Mouse (Mus musculus): ENCODE measurements at regions not wholly inside any gene's neighbourhood (a gene's known extent, or its start where the extent isn't known, plus 50 kb on each side); places are given as distances from the start of the nearest gene placed in this dataset.
"Not testable (repeated sequence)": the region's sequence is repeated elsewhere in the genome, so short reads cannot be mapped to it uniquely, and the experiment has no call there.

- Histone ChIP-seq H3K4me1 (ENCODE audit: control insufficient read depth, insufficient read depth, low read length) (no peaks in the 10 kb centered on the region), H3K27me3 (ENCODE audit: control insufficient read depth, insufficient read depth, low read length) (no peaks in the 10 kb centered on the region), H3K27ac (replicated peaks; ENCODE audit: low read depth, low read length) (no peak overlapping the region), H3K4me3 (ENCODE audit: low read depth, low read length) (no peak overlapping the region), H3K9me3 (ENCODE audit: control insufficient read depth, low read length) (no peaks in the 10 kb centered on the region), H3K9ac (ENCODE audit: low read length) (no peak overlapping the region), H3K4me2 (ENCODE audit: low read depth, severe bottlenecking) (no peak overlapping the region), H3K36me3 (ENCODE audit: control insufficient read depth, insufficient read depth, low read length) (no peaks in the 10 kb centered on the region)
- DNase-seq (ENCODE audit: low spot score), result no peak
- no peak for ATAC-seq (ENCODE audit: insufficient number of reproducible peaks, low FRiP score, low TSS enrichment, low read depth)
- 91% methylated on average over 6 of the region's 6 CpGs for WGBS
These were observed 112.3 kb upstream of the Supt20 start for GRCm38 (mm10) chr3:54580339-54580738.

GRCm38 (mm10) chr3:54585781-54586180 is 106.8 kb upstream of the Supt20 start:
- H3K9ac ChIP-seq (ENCODE audit: low read length); ATAC-seq (ENCODE audit: insufficient number of reproducible peaks, low FRiP score, low TSS enrichment, low read depth); H3K4me3 ChIP-seq (ENCODE audit: low read depth, low read length); H3K9me3 ChIP-seq (ENCODE audit: control insufficient read depth, low read length); H3K4me2 ChIP-seq (ENCODE audit: low read depth, severe bottlenecking); H3K27me3 ChIP-seq (ENCODE audit: control insufficient read depth, insufficient read depth, low read length); H3K4me1 ChIP-seq (ENCODE audit: control insufficient read depth, insufficient read depth, low read length); DNase-seq (ENCODE audit: low spot score); H3K36me3 ChIP-seq (ENCODE audit: control insufficient read depth, insufficient read depth, low read length); H3K27ac ChIP-seq (replicated peaks; ENCODE audit: low read depth, low read length): not testable (repeated sequence)
- 86% methylated on average over 9 of the region's 10 CpGs for WGBS

GRCm38 (mm10) chr3:54587127-54587995 is 105.2 kb upstream of the Supt20 start:
- peak; percentile 54; the same call in 1 of the 2 replicates for ATAC-seq (ENCODE audit: insufficient number of reproducible peaks, low FRiP score, low TSS enrichment, low read depth)
- no peak overlapping the region for H3K27ac ChIP-seq (replicated peaks; ENCODE audit: low read depth, low read length)
- H3K4me3 ChIP-seq (ENCODE audit: low read depth, low read length), result no peak overlapping the region
- peaks cover 3% of the 10 kb centered on the region; the same call in 1 of the 2 replicates for H3K4me1 ChIP-seq (ENCODE audit: control insufficient read depth, insufficient read depth, low read length)
- H3K9ac ChIP-seq (ENCODE audit: low read length), result no peak overlapping the region
- peak overlapping the region; percentile 25; the same call in 1 of the 2 replicates for H3K4me2 ChIP-seq (ENCODE audit: low read depth, severe bottlenecking)
- WGBS, result 32% methylated on average over 21 of the region's 21 CpGs
- DNase-seq (ENCODE audit: low spot score), result peak; percentile 68
- H3K9me3 ChIP-seq (ENCODE audit: control insufficient read depth, low read length), result no peaks in the 10 kb centered on the region
- no peaks in the 10 kb centered on the region for H3K27me3 ChIP-seq (ENCODE audit: control insufficient read depth, insufficient read depth, low read length)
- no peaks in the 10 kb centered on the region for H3K36me3 ChIP-seq (ENCODE audit: control insufficient read depth, insufficient read depth, low read length)

DNA sequence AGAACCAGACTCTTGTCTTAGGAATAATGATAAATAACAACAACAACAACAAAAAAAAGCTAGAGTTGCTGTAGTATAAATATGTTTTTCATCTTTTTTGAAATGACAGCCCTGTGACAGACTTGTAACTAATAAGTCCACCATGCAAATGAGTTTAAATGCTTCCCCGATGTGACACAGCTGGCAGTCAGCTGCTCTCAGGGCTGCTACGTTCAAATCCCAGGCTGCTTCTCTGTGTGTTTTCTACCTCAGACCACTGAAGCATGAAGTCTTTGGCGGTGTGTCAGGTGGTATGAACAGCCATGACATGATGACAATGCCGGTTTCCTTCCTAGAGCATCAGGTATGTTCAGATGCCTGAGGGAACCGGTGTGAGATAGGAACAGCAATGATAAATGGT is 104.4 kb upstream of the Supt20 start:
- H3K4me1 ChIP-seq (ENCODE audit: control insufficient read depth, insufficient read depth, low read length), result peaks cover 3% of the 10 kb centered on the region; the same call in 1 of the 2 replicates
- 68% methylated on average over 5 of the region's 5 CpGs for WGBS
- no peak overlapping the region for H3K9ac ChIP-seq (ENCODE audit: low read length)
- H3K36me3 ChIP-seq (ENCODE audit: control insufficient read depth, insufficient read depth, low read length), result no peaks in the 10 kb centered on the region
- DNase-seq (ENCODE audit: low spot score) (no peak), ATAC-seq (ENCODE audit: insufficient number of reproducible peaks, low FRiP score, low TSS enrichment, low read depth) (no peak)
- H3K27ac ChIP-seq (replicated peaks; ENCODE audit: low read depth, low read length), result no peak overlapping the region
- no peak overlapping the region for H3K4me2 ChIP-seq (ENCODE audit: low read depth, severe bottlenecking)
- H3K27me3 ChIP-seq (ENCODE audit: control insufficient read depth, insufficient read depth, low read length), result no peaks in the 10 kb centered on the region
- H3K9me3 ChIP-seq (ENCODE audit: control insufficient read depth, low read length), result no peaks in the 10 kb centered on the region
- no peak overlapping the region for H3K4me3 ChIP-seq (ENCODE audit: low read depth, low read length)

DNA sequence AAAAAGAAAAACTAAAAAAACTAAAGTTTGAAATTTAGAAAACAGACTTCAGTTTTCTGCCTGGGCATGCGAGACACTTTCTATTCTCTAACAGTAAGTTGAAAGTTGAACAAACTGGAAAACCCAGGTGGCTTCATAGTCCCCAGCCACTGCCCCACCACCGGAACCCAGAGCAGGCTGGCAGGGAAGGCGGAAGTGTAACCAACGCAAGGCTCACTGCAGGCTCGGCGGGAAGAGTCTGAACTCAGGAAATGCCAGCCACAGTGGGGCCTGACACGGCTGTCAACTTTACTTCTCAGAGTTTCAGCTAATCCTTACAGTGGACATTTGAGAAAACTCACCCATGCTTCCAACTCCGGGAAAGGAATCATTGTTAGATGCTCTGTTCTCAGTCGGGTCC is 102.6 kb upstream of the Supt20 start:
- H3K27me3 ChIP-seq (ENCODE audit: control insufficient read depth, insufficient read depth, low read length), result no peaks in the 10 kb centered on the region
- no peak overlapping the region for H3K9ac ChIP-seq (ENCODE audit: low read length)
- ATAC-seq (ENCODE audit: insufficient number of reproducible peaks, low FRiP score, low TSS enrichment, low read depth) (no peak), DNase-seq (ENCODE audit: low spot score) (no peak)
- H3K4me3 ChIP-seq (ENCODE audit: low read depth, low read length), result no peak overlapping the region
- H3K36me3 ChIP-seq (ENCODE audit: control insufficient read depth, insufficient read depth, low read length), result no peaks in the 10 kb centered on the region
- WGBS, result 81% methylated on average over 9 of the region's 9 CpGs
- H3K9me3 ChIP-seq (ENCODE audit: control insufficient read depth, low read length), result no peaks in the 10 kb centered on the region
- peaks cover 3% of the 10 kb centered on the region; the same call in 1 of the 2 replicates for H3K4me1 ChIP-seq (ENCODE audit: control insufficient read depth, insufficient read depth, low read length)
- no peak overlapping the region for H3K4me2 ChIP-seq (ENCODE audit: low read depth, severe bottlenecking)
- no peak overlapping the region for H3K27ac ChIP-seq (replicated peaks; ENCODE audit: low read depth, low read length)

- H3K9ac ChIP-seq (ENCODE audit: low read length), result no peak overlapping the region
- WGBS, result 69% methylated on average over 3 of the region's 3 CpGs
- H3K36me3 ChIP-seq (ENCODE audit: control insufficient read depth, insufficient read depth, low read length), result no peaks in the 10 kb centered on the region
- ATAC-seq (ENCODE audit: insufficient number of reproducible peaks, low FRiP score, low TSS enrichment, low read depth), result no peak
- H3K4me1 ChIP-seq (ENCODE audit: control insufficient read depth, insufficient read depth, low read length), result peaks cover 3% of the 10 kb centered on the region; the same call in 1 of the 2 replicates
- H3K9me3 ChIP-seq (ENCODE audit: control insufficient read depth, low read length), result no peaks in the 10 kb centered on the region
- no peak for DNase-seq (ENCODE audit: low spot score)
- H3K4me2 ChIP-seq (ENCODE audit: low read depth, severe bottlenecking), result no peak overlapping the region
- no peak overlapping the region for H3K4me3 ChIP-seq (ENCODE audit: low read depth, low read length)
- no peak overlapping the region for H3K27ac ChIP-seq (replicated peaks; ENCODE audit: low read depth, low read length)
- no peaks in the 10 kb centered on the region for H3K27me3 ChIP-seq (ENCODE audit: control insufficient read depth, insufficient read depth, low read length)
These were observed 101.4 kb upstream of the Supt20 start for GRCm38 (mm10) chr3:54591160-54591559.

DNA sequence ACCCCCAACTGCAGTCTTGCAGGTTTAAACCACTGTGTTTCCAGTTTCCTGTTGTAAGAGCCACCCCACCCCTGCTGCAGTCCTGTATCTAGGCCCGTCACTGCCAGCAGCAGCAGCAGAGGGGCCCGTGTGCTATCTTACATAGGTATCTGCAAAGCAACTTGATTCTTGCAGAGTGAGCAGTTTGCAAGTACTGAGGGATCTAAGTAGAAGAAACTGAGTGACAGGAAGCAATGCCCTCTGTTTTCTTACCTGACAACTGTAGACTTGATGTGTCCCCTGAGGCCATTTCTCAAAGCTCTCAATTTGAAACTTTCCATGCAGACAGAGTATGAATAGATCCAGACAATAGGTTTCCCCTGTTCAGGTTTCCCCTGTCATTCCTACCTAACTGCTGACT is 100.5 kb upstream of the Supt20 start:
- Histone ChIP-seq H3K4me2 (ENCODE audit: low read depth, severe bottlenecking) (no peak overlapping the region), H3K9ac (ENCODE audit: low read length) (no peak overlapping the region), H3K27me3 (ENCODE audit: control insufficient read depth, insufficient read depth, low read length) (no peaks in the 10 kb centered on the region), H3K36me3 (ENCODE audit: control insufficient read depth, insufficient read depth, low read length) (no peaks in the 10 kb centered on the region), H3K9me3 (ENCODE audit: control insufficient read depth, low read length) (no peaks in the 10 kb centered on the region), H3K4me3 (ENCODE audit: low read depth, low read length) (no peak overlapping the region), H3K27ac (replicated peaks; ENCODE audit: low read depth, low read length) (no peak overlapping the region), H3K4me1 (ENCODE audit: control insufficient read depth, insufficient read depth, low read length) (no peaks in the 10 kb centered on the region)
- WGBS, result 66% methylated on average over 2 of the region's 2 CpGs
- ATAC-seq (ENCODE audit: insufficient number of reproducible peaks, low FRiP score, low TSS enrichment, low read depth), result no peak
- DNase-seq (ENCODE audit: low spot score), result no peak

DNA sequence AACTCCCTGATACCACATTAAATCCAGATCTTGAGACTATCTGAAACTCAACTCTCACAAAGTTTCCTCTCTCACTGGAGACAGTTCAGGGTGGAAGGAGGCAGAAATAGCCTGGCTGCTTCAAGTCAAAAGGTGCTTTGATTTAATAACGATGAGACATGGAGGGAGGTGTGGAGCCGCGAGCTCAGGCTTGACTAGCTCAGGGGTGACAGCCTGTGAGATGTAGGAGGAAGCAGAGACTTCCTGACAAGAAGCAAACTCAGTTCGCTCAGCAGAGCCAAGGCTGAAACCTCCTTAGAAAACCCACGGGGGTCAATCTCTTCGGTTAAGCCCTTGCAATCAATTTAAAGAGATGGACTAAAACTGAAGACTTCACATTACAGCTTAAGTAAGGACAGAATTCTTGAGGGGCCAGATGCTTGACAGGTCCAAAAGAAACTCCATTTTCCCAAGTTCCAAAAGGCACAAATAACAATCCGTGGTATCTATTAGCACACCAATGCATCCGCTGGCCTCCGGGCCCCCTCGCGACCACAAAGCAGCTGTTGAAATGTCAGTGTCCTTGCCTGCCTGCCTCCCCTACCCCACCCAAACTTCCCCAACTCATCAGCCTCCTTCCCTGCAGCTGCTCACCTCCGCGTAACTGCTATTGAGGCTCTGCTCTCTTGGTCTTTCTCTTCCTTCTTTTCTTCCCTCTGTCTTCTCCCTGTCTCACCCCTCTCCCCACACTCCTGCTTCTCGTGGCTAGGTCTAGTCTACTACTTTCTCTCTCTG is 99.8 kb upstream of the Supt20 start:
- no peaks in the 10 kb centered on the region for H3K36me3 ChIP-seq (ENCODE audit: control insufficient read depth, insufficient read depth, low read length)
- DNase-seq (ENCODE audit: low spot score) (no peak), ATAC-seq (ENCODE audit: insufficient number of reproducible peaks, low FRiP score, low TSS enrichment, low read depth) (no peak)
- no peaks in the 10 kb centered on the region for H3K9me3 ChIP-seq (ENCODE audit: control insufficient read depth, low read length)
- 73% methylated on average over 14 of the region's 14 CpGs for WGBS
- no peak overlapping the region for H3K4me2 ChIP-seq (ENCODE audit: low read depth, severe bottlenecking)
- H3K27me3 ChIP-seq (ENCODE audit: control insufficient read depth, insufficient read depth, low read length), result no peaks in the 10 kb centered on the region
- no peaks in the 10 kb centered on the region for H3K4me1 ChIP-seq (ENCODE audit: control insufficient read depth, insufficient read depth, low read length)
- H3K4me3 ChIP-seq (ENCODE audit: low read depth, low read length), result no peak overlapping the region
- no peak overlapping the region for H3K9ac ChIP-seq (ENCODE audit: low read length)
- no peak overlapping the region for H3K27ac ChIP-seq (replicated peaks; ENCODE audit: low read depth, low read length)

All from limb, embryonic 11.5 days (tissue).